Mouse (Mus musculus): Measurements from ENCODE around the gene Magi3. TPM values are rescaled to one million over a fixed set of nuclear protein-coding genes. Genes with fewer than 3 reads are reported as not detected.

Gene Magi3
- polyA plus RNA-seq, 1 experiment: 4.4 TPM

DNA sequence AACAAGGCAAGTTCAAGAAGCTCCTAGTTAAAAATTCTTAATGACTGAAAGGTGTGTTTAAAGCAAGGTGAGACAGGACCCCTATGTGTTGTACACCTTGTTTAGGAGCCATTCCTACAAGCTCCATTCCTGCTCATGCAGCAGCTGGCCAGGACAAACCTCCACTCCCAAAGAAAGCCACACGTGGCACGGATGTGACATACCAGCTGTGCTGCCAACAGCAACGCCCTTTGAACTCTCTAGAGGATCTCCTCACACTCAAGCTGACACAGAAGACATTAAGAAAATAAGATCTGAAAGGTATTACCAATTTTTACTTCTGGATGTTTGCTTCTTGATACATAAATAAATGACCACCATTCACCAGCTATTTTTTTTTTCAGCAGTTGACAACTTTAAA, 193.2 kb downstream of the Magi3 start:
- H3K4me3 ChIP-seq (ENCODE audit: insufficient read depth, low read depth, low read length): no peak overlapping the region
- H3K27ac ChIP-seq (replicated peaks; ENCODE audit: low read depth, low read length): no peak overlapping the region
- no peaks in the 10 kb centered on the region for H3K4me1 ChIP-seq (ENCODE audit: control insufficient read depth, insufficient read depth, insufficient read length, low read length)

DNA sequence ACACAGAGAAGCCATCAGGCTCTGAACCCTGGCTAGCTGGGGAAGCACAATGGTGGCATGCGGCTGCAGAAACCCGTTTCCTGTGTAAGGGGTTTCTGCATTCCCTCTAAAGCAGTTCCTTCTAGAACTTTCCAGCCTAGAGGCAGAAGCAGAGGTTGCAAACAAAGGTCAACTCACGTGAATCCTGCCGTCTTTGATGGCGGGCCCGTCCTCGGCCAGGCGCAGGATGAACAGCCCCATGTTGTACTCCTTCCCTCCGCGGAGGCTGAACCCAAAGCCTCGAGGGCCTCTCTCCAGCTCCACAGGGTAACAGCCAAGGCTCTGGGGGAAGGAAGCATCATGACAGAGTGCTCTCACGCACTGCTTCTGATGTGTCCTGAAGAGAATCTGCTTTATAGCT, 200.1 kb downstream of the Magi3 start:
- no peak overlapping the region for H3K4me3 ChIP-seq (ENCODE audit: insufficient read depth, low read depth, low read length)
- H3K27ac ChIP-seq (replicated peaks; ENCODE audit: low read depth, low read length): no peak overlapping the region
- no peaks in the 10 kb centered on the region for H3K4me1 ChIP-seq (ENCODE audit: control insufficient read depth, insufficient read depth, insufficient read length, low read length)

DNA sequence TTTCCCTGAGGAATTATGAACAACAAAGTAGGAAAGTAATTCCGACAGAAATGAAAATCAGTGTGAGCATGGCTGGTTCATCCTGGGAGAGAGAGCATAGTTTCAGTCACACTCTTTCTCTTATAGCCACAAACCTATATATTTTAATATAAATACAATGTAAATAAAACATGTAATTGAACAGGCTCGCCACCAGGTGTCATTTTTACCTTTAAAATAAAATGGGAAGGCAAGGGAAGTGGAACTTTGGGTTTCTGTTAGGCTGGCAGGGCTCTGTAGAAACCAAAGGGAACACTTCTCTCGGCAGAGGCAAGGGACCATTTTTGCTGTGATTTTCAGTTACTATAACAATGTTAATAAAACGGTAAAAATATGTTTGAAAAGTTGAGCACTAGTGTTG, 200.7 kb downstream of the Magi3 start:
- Histone ChIP-seq H3K4me3 (ENCODE audit: insufficient read depth, low read depth, low read length) (no peak overlapping the region), H3K27ac (replicated peaks; ENCODE audit: low read depth, low read length) (no peak overlapping the region), H3K4me1 (ENCODE audit: control insufficient read depth, insufficient read depth, insufficient read length, low read length) (no peaks in the 10 kb centered on the region)

DNA sequence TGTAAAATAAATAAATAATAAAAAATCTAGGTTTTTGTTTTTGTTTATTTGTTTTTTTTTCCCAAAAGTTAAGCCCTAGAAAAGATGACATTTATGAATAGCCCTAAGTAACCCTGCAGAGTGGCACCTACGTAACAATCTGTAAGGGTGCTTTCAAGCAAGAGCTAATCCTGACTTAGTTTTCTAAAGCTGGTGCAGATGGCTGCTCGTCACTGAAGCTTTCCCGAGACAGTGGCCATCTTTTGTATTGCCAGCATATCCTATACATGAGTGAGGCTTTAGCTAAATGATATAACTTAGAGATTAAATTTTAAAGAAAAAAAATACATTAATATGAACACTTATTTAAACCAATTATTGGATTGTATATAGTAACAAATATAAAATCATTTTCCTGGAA, 202.2 kb downstream of the Magi3 start:
- Histone ChIP-seq H3K4me1 (ENCODE audit: control insufficient read depth, insufficient read depth, insufficient read length, low read length) (no peaks in the 10 kb centered on the region), H3K4me3 (ENCODE audit: insufficient read depth, low read depth, low read length) (no peak overlapping the region), H3K27ac (replicated peaks; ENCODE audit: low read depth, low read length) (no peak overlapping the region)

DNA sequence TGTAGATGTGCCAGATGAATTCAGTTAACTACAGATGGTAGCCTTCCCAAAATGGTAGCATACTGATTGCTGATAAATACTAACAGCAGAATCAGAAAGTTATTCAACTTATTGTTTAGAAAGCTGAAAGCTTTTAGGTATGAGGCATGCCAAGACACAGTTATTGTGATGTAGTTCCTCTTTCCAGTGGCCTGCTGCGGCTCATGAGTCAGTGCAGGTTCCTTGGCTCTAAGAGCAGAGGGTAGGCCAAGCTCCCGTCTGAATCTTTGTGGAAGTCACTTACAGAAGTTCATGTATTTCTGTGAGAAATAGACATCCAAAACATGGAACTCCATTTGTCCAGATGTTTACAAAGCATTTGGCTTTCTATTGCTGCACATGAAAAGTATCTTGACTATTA, 208.2 kb downstream of the Magi3 start:
- Histone ChIP-seq H3K4me1 (ENCODE audit: control insufficient read depth, insufficient read depth, insufficient read length, low read length) (no peaks in the 10 kb centered on the region), H3K4me3 (ENCODE audit: insufficient read depth, low read depth, low read length) (no peak overlapping the region), H3K27ac (replicated peaks; ENCODE audit: low read depth, low read length) (no peak overlapping the region)

DNA sequence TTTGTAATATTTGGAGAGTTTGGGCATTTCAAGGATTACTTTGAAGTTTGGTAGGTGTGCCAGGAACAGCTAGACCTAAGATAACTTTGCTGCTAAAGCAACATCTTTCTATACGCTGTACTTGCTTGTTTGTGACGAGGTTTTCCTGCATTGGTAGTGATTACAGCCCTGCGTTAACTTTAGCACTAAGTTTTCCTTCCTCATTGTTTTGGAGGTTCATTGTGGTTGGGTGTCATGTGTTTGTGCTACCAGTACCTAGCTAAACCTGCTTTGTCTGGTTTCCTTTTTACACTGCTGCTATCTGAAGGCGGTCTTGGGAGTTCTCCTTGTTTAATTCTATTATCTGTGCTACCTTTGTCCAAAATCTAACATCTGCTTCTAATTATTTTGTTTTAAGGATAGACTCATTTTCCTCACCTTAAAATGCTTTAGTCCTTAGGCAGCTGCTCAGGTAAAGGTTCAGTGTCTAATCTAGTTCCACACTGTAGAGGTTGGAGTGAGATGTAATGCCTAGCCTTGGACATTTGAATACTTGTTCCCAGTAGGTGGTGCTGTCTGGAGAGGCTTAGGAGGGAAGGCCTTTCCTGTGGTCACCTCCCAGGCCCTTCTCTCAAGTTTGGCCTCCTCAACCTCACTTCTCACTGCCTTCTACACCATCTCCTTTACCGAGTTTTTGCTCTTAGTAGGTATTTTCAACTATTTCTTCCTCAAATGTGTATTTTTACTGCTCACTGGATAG, 210.1 kb downstream of the Magi3 start:
- H3K4me3 ChIP-seq (ENCODE audit: insufficient read depth, low read depth, low read length): no peak overlapping the region
- no peaks in the 10 kb centered on the region for H3K4me1 ChIP-seq (ENCODE audit: control insufficient read depth, insufficient read depth, insufficient read length, low read length)
- no peak overlapping the region for H3K27ac ChIP-seq (replicated peaks; ENCODE audit: low read depth, low read length)

DNA sequence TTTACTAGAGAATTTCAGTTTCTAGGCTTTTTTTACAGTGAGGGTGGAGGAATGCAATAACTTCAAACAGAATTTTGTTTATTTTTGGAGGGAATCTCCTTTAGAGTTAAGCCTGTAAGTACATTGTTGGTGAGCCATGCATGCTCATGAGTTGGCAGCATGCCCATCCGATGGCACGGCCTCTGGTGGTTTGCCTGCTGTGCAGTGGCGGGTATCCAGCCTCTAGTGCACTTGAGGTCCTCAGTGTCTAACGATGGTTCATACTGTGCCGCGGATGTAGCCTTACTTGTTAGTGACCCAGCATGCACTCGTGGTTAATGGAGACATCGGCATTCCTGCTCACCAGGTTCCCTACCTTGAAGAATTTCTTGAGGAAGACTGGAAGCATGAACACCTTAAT, 212.7 kb downstream of the Magi3 start:
- Histone ChIP-seq H3K4me3 (ENCODE audit: insufficient read depth, low read depth, low read length) (no peak overlapping the region), H3K27ac (replicated peaks; ENCODE audit: low read depth, low read length) (no peak overlapping the region), H3K4me1 (ENCODE audit: control insufficient read depth, insufficient read depth, insufficient read length, low read length) (no peaks in the 10 kb centered on the region)

DNA sequence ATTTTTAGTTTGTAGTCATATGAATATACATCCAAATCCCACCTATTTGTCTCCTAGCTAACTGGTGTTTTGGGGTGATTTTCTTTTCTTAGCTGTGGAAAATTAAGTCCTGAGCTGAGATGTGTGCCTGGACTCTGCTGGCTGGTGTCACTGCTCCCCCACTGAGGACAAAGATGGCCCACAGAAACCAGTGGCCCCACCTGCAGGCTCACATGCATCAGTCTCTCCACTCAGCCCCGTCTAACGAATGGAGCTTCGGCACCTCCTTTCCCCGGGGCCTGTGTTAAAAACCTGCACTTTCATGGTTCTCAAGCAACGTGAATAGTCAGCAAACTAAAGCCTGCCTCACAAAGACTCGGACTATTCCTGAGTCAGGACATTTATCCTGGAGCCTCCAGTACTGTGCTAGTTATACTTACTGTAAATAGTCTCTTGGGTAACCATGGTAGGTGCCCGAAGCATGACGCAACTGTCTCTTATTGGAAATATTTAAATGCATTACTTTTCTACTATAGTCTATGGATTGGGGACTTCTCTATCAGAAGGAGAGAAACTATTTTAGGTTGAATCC, 213.2 kb downstream of the Magi3 start:
- no peaks in the 10 kb centered on the region for H3K4me1 ChIP-seq (ENCODE audit: control insufficient read depth, insufficient read depth, insufficient read length, low read length)
- no peak overlapping the region for H3K27ac ChIP-seq (replicated peaks; ENCODE audit: low read depth, low read length)
- no peak overlapping the region for H3K4me3 ChIP-seq (ENCODE audit: insufficient read depth, low read depth, low read length)

DNA sequence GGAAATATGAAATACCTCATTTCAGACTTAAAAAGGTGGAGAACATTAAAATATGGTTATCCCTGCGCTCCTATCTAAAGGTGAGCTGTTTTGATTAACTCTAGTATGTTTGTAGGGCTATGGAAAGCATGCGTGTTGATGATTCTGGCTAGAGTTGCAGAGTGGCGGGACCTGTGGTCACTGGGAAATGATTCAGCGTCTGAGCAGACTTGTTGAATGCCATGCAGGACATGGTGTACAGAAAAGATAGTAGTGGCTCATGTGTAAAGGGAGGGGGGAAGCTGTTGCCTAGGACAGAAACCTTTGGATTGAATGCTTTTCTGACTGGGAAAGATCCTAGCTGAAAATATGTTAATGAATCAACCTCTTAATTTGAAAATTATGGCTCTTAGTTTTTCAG, 221.4 kb downstream of the Magi3 start:
- H3K4me3 ChIP-seq (ENCODE audit: insufficient read depth, low read depth, low read length): no peak overlapping the region
- H3K27ac ChIP-seq (replicated peaks; ENCODE audit: low read depth, low read length): no peak overlapping the region
- H3K4me1 ChIP-seq (ENCODE audit: control insufficient read depth, insufficient read depth, insufficient read length, low read length): no peaks in the 10 kb centered on the region

DNA sequence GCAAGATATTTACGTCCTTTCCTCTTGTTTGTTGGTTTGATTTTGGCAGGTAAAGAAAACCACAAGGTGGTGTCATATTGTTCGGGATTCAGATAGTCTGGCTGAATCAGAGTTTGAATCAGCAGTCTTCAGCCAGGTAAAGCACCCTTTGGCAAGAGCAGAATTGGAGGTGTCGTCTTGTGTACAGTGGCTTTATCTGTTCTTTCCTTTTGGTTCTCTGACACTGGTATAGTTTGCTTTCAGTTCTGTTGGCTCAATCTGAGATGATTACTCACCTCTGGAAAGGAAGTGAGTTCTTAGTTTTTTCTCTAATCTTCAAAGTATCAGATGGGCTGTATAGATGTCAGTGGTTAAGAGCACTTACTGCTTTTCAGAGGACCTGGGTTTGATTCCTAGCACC, 228.9 kb downstream of the Magi3 start:
- Histone ChIP-seq H3K4me1 (ENCODE audit: control insufficient read depth, insufficient read depth, insufficient read length, low read length) (no peaks in the 10 kb centered on the region), H3K27ac (replicated peaks; ENCODE audit: low read depth, low read length) (no peak overlapping the region), H3K4me3 (ENCODE audit: insufficient read depth, low read depth, low read length) (no peak overlapping the region)

DNA sequence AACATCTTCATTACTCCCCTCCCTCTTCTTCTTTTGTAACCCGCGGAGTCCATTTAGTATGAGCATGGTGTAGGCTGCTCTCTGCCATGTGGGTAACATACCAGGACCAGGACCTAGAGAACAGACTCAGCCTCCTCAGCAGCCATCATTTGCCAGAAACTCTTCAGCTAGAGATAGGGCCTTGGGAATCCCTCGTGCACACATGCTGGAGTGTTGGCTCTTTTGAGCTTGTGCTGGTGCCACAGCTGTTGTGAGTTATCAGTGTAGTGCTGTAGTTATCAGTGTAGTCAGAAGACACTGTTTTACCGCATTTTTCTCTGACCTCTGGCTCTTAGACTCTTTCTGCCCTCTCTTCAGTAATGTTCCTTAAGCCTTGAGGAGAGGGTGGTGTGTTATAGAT, 230.8 kb downstream of the Magi3 start:
- 0 out of 2 replicates have a peak, but pooled peaks cover 2% of the 10 kb centered on the region for H3K4me1 ChIP-seq (ENCODE audit: control insufficient read depth, insufficient read depth, insufficient read length, low read length)
- no peak overlapping the region for H3K27ac ChIP-seq (replicated peaks; ENCODE audit: low read depth, low read length)
- no peak overlapping the region for H3K4me3 ChIP-seq (ENCODE audit: insufficient read depth, low read depth, low read length)

DNA sequence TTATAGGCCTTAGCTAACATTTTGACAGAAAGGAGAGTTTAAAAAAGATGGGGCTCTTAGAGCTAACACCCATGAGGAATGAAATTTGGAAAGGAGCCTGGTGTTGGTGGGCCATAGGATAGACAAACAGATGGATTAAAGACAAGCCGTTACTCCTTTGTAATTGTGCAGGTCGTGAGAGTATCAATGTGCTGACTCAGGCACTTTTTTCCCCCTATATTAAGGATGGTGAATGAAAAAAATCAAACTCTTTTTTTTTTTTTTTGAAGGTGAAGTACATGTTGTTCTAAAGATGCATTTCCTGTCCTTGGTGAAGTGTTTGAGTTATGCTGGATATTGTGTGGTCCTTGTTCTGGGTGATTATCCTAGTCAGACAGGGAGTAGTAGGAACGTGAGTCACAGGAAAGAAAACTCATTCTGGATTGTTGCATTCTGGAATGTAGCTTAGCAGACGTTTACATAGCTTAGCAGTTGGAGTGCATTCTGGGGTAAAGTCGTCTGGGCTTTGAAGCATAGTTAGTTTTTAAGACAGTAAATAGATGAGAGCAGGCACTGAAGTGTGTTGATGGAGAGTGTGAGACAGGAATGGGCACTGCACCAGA, 232.2 kb downstream of the Magi3 start:
- Histone ChIP-seq H3K4me3 (ENCODE audit: insufficient read depth, low read depth, low read length) (no peak overlapping the region), H3K27ac (replicated peaks; ENCODE audit: low read depth, low read length) (no peak overlapping the region), H3K4me1 (ENCODE audit: control insufficient read depth, insufficient read depth, insufficient read length, low read length) (0 out of 2 replicates have a peak, but pooled peaks cover 3% of the 10 kb centered on the region)

DNA sequence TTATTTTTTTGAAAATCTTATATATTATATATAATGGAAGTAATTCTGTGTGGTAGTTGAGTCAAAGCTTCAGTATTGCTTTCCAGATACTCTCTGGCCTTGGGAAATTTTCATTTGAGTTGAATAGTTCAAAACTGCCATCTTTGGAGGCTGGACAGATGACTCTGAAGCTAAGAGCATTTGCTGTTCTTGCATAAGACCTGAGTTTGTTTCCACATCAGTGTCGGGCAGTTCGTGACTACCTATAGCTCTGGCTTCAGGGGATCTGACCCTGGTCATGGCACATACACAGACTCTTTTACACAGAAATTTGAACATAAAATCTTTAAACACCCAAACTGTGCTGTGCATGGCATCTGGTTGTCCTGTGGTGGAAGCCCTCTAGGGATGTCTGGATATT, 235.0 kb downstream of the Magi3 start:
- Histone ChIP-seq H3K4me3 (ENCODE audit: insufficient read depth, low read depth, low read length) (no peak overlapping the region), H3K27ac (replicated peaks; ENCODE audit: low read depth, low read length) (no peak overlapping the region), H3K4me1 (ENCODE audit: control insufficient read depth, insufficient read depth, insufficient read length, low read length) (0 out of 2 replicates have a peak, but pooled peaks cover 3% of the 10 kb centered on the region)

DNA sequence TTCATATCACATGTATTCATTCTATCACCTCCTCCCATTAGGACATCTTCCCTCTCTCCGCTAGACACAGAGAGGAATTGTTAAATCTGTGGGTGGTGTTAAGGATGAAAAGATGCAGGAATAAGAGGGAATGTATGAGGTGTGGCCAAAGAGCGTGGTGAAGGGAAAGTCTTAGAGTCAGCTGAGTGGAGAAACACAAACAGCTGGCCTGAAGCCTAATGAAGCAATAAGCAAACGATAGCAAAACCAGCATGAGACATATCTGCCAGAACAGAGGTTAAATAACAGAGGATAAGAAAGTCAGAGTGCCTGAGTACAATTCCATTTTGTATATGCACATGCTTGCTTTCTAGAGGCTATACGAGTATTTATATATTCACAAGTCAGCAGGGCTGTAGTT, 235.6 kb downstream of the Magi3 start:
- Histone ChIP-seq H3K4me1 (ENCODE audit: control insufficient read depth, insufficient read depth, insufficient read length, low read length) (0 out of 2 replicates have a peak, but pooled peaks cover 3% of the 10 kb centered on the region), H3K27ac (replicated peaks; ENCODE audit: low read depth, low read length) (no peak overlapping the region), H3K4me3 (ENCODE audit: insufficient read depth, low read depth, low read length) (no peak overlapping the region)

DNA sequence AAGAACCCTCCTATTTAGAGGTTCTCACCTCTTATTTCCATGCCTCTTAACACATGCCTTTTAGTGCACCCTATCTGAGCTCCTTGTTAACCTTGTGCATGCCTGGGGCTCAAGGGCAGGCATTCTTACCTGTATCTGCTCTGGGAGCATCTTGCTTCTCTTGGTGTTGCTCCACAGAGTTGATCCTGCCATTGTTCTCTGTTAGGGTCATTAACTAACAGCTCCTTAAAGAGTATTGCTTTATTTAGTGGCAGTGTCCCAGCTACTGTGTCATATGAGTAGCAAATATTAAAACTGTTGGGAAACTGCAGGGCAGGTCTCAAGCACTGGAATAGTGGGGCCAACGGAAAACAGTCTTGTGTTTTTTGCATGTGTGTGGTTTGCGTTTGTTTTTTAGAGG, 249.0 kb downstream of the Magi3 start:
- H3K27ac ChIP-seq (replicated peaks; ENCODE audit: low read depth, low read length): no peak overlapping the region
- no peak overlapping the region for H3K4me3 ChIP-seq (ENCODE audit: insufficient read depth, low read depth, low read length)
- no peaks in the 10 kb centered on the region for H3K4me1 ChIP-seq (ENCODE audit: control insufficient read depth, insufficient read depth, insufficient read length, low read length)

DNA sequence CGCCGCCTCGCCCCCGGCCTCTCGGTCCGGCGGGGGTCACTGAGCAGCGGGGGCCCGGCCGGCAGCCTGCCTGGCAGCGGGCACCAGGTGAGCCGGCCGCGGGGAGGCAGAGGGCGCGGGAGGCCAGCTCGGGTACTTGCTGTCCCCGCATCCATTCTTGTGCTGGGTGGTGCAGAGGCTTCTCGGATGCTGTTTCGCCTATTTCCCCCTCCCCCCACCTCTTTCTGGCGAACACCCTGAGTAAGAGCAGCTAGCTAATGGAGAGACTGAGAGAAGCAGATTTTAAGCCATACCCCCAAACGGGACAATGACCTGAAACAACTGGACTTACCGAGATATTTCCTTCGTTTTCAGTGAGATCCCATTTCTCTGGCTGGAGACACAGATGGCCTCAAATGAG, 251.5 kb downstream of the Magi3 start:
- H3K4me1 ChIP-seq (ENCODE audit: control insufficient read depth, insufficient read depth, insufficient read length, low read length): no peaks in the 10 kb centered on the region
- 0 out of 2 replicates have a peak overlapping the region, but pooled peaks have one; percentile 23 for H3K27ac ChIP-seq (replicated peaks; ENCODE audit: low read depth, low read length)
- peak overlapping the region; percentile 87 for H3K4me3 ChIP-seq (ENCODE audit: insufficient read depth, low read depth, low read length)
